Mouse (Mus musculus): ENCODE results near the gene Dnajc21.

- TF ChIP-seq POLR2A (IDR thresholded peaks at IDR 0.05; ENCODE audit: control insufficient read depth, extremely low read depth, insufficient read depth, low read length, poor library complexity) (no peak), CTCF (IDR thresholded peaks at IDR 0.05; ENCODE audit: borderline replicate concordance, control insufficient read depth, extremely low read depth, insufficient read depth, low read length, poor library complexity) (no peak)
Measured at GRCm38 (mm10) chr15:10421785-10422144, 48.6 kb downstream of the Dnajc21 start.
